Mouse (Mus musculus): ENCODE measurements around the gene Fcgbp. TPM values are rescaled to one million over a fixed set of nuclear protein-coding genes. Genes with fewer than 3 reads are reported as not detected.
"Not testable (repeated sequence)": the region's sequence is repeated elsewhere in the genome, so short reads cannot be mapped to it uniquely, and the experiment has no call there.

The Fcgbp gene
- total RNA-seq (2022), result under 1 TPM in 1 of 4 experiments, not detected in 3; 0.08 TPM

GRCm38 (mm10) chr7:28070531-28071298 lies at the start of gene Fcgbp:
TSS of gene Fcgbp (plus strand) at chr7:28071236.
- DNase-seq (ENCODE audit: low spot score in 2 of 2), result no peak

DNA sequence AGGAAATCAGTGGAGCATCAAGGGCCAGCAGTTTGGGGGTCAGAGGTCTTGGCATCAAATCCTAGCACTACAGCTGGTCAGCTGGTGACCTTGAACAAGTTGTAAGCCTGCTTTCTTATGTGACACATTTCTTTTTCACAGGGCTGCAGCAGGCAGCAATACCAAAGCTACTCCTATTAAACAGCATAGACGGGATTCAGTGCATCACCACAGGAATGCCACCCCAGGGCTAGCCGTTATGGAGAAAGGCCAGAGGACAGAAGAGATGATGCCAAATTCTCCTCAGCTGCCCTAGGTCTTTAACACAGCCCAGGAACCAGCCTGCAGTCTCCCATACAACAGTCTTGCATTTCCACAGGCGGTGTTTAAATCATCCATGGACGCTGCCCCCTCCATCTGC lies 26.5 kb upstream of the Fcgbp start:
- no peak for DNase-seq (ENCODE audit: low spot score in 2 of 2)

- DNase-seq (ENCODE audit: low spot score in 2 of 2), result peak; percentile 97 to 99
Observed at GRCm38 (mm10) chr7:28049476-28050409, 21.3 kb upstream of the Fcgbp start, which contains the start of gene Psmc4. TSS of gene Psmc4 (minus strand) at chr7:28050101.

- no peak for DNase-seq (ENCODE audit: low spot score in 2 of 2)
Observed at GRCm38 (mm10) chr7:28050584-28050983, 20.5 kb upstream of the Fcgbp start.

DNA sequence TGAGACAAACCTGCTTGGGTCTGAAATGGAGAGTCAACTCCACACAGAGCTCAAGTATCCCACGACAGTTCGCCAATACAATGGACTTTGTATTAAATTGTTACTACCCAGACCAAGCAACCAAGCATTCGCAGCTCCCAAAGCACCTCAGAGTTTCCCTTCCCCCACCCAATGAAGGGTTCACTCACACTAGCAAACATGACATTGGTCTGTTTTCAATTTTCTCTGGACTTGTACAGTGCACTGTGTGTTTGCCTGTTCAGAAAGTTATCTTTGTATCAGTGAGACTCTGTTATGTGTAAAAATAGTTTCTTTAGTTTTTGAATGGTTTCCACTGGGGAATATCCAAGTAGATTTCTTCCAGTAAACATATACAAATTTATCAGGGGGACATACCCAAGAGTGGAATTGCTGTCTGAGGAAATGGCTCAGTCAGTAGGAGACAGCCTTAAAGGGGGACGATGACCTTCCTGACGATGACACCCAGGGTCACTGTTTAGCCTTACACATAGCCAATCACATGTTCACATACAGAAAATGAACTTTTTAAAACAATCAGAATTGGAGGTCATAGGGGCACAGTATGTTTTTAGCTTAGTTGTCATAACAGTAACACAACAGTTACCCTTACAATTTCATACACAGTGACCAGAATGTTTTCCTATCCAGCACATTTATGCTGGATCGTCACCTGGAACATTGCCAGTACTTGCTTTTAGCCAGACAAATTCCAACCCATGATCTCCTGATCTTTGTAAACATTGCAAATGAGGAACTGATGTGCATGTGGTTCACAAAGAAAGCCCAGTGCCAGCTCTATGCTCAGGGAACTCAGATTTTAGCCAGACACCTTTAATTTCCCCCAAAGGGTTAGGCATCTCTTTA lies 17.7 kb upstream of the Fcgbp start:
- no peak for DNase-seq (ENCODE audit: low spot score in 2 of 2)

GRCm38 (mm10) chr7:28059972-28060371 lies 11.1 kb upstream of the Fcgbp start:
- no peak for DNase-seq (ENCODE audit: low spot score in 2 of 2)

DNA sequence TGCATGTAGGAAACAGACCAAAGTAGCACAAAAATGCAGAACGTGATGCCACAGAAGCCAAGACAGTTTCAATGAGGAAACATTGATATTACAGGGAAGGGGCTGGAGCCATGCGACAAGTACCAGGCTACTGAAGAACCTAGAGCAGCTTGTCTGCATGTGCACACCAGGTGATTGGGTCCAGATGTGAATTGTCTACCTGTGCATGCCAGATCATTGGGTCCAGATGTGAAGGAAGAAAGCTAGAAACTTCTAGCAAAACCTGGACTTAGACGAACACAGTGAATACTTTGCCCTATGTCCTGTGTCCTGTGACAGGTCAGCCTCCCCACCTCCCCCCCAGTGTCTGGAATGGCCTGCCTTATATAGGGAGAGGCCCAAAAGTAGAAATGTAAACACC lies 2.4 kb upstream of the Fcgbp start:
- no peak for DNase-seq (ENCODE audit: low spot score in 2 of 2)

GRCm38 (mm10) chr7:28069546-28070172 lies 1.4 kb upstream of the Fcgbp start:
- DNase-seq (ENCODE audit: low spot score in 2 of 2), result no peak

DNA sequence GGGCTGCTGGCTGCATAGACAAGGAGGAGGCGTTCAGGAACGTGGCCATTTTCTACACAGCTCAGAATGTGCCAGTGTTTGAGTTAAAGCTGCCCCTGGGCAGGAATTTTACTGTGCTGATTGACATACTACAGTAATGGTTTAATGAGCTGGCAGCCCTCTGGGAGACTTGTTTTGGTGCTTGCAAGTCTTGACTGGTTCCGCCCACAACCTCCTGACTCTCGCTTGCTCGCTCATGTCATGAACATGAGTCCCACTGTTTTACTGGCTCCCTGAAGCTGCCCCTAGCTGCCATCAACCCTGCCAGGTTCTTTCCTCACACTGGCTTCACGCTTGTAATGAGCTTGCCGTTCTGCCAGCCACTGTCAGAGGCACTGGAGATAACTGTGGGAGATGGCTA lies 13.2 kb downstream of the Fcgbp start:
- no peak for DNase-seq (ENCODE audit: low spot score in 2 of 2)

DNA sequence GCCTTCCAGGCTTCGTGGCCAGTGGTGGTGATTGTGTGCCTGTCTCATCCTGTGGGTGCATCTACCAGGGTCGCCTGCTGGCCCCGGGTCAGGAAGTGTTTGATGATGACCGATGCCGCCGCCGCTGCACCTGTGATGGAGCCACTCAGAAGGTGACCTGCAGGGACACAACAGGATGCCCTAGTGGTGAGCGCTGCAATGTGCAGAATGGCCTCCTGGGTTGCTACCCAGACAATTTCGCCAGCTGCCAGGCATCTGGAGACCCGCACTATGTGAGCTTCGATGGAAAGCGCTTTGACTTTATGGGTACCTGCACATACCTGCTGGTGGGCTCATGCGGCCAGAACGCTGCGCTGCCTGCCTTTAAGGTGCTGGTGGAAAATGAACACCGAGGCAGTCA lies 15.2 kb downstream of the Fcgbp start:
- DNase-seq (ENCODE audit: low spot score in 2 of 2), result no peak

DNA sequence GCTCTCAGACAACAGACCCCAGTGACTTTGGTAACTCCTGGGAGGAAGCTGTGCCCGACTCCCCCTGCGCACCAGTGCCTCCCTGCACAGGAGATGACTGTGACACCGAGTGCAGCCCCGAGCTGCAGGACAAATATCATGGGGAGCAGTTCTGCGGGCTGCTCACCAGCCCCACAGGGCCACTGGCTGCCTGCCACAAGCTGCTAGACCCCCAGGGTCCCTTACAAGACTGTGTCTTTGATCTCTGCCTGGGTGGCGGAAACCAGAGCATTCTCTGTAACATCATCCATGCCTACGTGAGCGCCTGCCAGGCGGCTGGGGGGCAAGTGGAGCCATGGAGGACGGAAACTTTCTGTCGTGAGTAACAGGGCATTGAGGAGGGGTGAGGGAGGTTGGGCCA lies 22.5 kb downstream of the Fcgbp start:
- no peak for DNase-seq (ENCODE audit: low spot score in 2 of 2)

- DNase-seq (ENCODE audit: low spot score in 2 of 2), result no peak
Observed at GRCm38 (mm10) chr7:28099101-28099500, 28.1 kb downstream of the Fcgbp start.

GRCm38 (mm10) chr7:28100596-28101590 lies 29.9 kb downstream of the Fcgbp start:
- no peak for DNase-seq (ENCODE audit: low spot score in 2 of 2)

GRCm38 (mm10) chr7:28102936-28103335 lies 31.9 kb downstream of the Fcgbp start:
- DNase-seq (ENCODE audit: low spot score in 2 of 2), result not testable (repeated sequence)

- DNase-seq (ENCODE audit: low spot score in 2 of 2), result no peak
Observed at GRCm38 (mm10) chr7:28104670-28105069, 33.6 kb downstream of the Fcgbp start.

GRCm38 (mm10) chr7:28106241-28106640 lies 35.2 kb downstream of the Fcgbp start:
- no peak for DNase-seq (ENCODE audit: low spot score in 2 of 2)

- no peak for DNase-seq (ENCODE audit: low spot score in 2 of 2)
Observed at GRCm38 (mm10) chr7:28114648-28115047, 43.6 kb downstream of the Fcgbp start.

DNA sequence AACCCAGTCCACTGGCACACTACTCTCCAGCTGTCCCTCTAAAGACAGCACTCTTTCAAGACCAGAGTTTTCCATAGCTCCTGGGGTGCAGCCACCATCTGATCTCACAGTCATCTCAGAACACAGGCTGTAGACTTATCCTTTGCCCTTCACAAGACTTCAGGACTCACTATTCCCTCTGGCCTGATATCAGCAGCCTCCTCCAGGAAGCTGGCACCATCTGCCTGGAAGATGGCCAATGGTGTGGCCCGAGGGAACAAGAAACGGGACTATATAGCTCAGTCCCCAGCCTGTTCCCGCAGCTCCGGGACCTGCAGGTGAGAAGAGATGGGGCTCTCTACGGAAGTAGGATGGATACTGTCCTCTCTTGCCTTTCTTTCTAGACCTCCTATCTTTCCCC lies 58.1 kb downstream of the Fcgbp start, which contains the start of gene 9530053A07Rik:
TSS of gene 9530053A07Rik (plus strand) at position 301 of the 400 bp plus-strand sequence.
- no peak for DNase-seq (ENCODE audit: low spot score in 2 of 2)

DNA sequence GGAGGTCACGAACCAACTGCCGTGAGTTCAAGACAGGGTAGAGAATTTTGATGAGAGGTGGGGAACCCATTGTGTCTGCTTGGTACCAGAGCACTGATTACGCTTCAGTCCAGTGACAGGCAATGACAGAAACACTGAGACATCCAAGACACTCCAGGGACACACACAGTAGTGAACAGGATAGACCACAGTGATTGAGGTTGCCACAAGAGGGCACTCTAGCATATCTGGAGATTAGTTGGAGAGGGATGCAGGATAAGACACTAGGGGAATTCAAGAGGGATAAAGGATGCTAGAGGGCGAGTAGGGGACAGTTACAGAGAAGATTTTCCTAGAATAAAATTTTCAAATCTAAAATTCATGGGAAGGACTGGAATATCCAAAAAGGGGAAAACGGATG lies 66.6 kb downstream of the Fcgbp start:
- no peak for DNase-seq (ENCODE audit: low spot score in 2 of 2)
